Mouse (Mus musculus) small intestine, adult 2 months (tissue): ENCODE results near the gene Ccnd3. TPM values are rescaled to one million over a fixed set of nuclear protein-coding genes. Genes with fewer than 3 reads are reported as not detected.

ENCODE experiments used
- H3K27ac ChIP-seq: fragments of 200-500 bp; 2 replicates; pipeline ENCODE4 v1.5.1; 2012; ENCODE audit warnings: low read depth, low read length, control low read depth, inconsistent platforms; ENCODE audit not compliant: insufficient read depth
- H3K27me3 ChIP-seq: fragments of 200-500 bp; 2 replicates; pipeline ENCODE4 v1.6.1; 2012; ENCODE audit warnings: mild to moderate bottlenecking, moderate library complexity, low read length, inconsistent platforms; ENCODE audit not compliant: control insufficient read depth, insufficient read depth
- H3K36me3 ChIP-seq: fragments of 200-500 bp; 2 replicates; pipeline ENCODE4 v1.6.1; 2012; ENCODE audit warnings: mild to moderate bottlenecking, low read length, control low read depth, inconsistent platforms; ENCODE audit not compliant: control insufficient read depth, insufficient read depth
- H3K4me1 ChIP-seq: fragments of 200-500 bp; 2 replicates; pipeline ENCODE4 v1.6.1; 2012; ENCODE audit warnings: low read length, inconsistent platforms, mixed read lengths; ENCODE audit not compliant: control insufficient read depth, insufficient read depth, insufficient read length
- H3K4me3 ChIP-seq: fragments of 200-500 bp; 2 replicates; pipeline ENCODE4 v1.5.1; 2012; ENCODE audit warnings: low read depth, mild to moderate bottlenecking, control low read depth, inconsistent platforms, low read length, moderate library complexity
- CTCF ChIP-seq: fragments of 200-500 bp; IDR thresholded peaks from 2 replicates; pipeline ENCODE4 v1.5.1; 2012; ENCODE audit warnings: low read depth, mild to moderate bottlenecking, control low read depth, inconsistent platforms, low read length, moderate library complexity, mixed read lengths; ENCODE audit not compliant: insufficient replicate concordance, insufficient read length; ENCODE audit errors: extremely low read depth
- POLR2A ChIP-seq: fragments of 200-500 bp; IDR thresholded peaks from 2 replicates; pipeline ENCODE4 v1.6.1; 2012; ENCODE audit warnings: low read depth, mild to moderate bottlenecking, control low read depth, inconsistent platforms, low read length, moderate library complexity
- WGBS: fragments of 180-500 bp; shearing (Covaris S2); methylation state at CpG from one replicate; pipeline ENCODE4 v1.1.7; 2018; 5-methylcytosine and 5-hydroxymethylcytosine counted together
- polyA plus RNA-seq: library from polyadenylated mRNA; depleted of rRNA; stranded (reverse); fragments of >200 nt; gene quantifications from 2 replicates; pipeline ENCODE4 v1.2.3, GENCODE M21; 2012

Gene Ccnd3
- polyA plus RNA-seq, 1 experiment, result 54.9 TPM

- WGBS, result 45% methylated on average over 7 of the region's 7 CpGs
- no peaks in the 10 kb centered on the region for H3K4me1 ChIP-seq
These were observed 46.2 kb downstream of the Ccnd3 start for GRCm38 (mm10) chr17:47551049-47551448.

GRCm38 (mm10) chr17:47552994-47553393, 48.1 kb downstream of the Ccnd3 start:
- H3K27me3 ChIP-seq, result no peaks in the 10 kb centered on the region
- H3K4me1 ChIP-seq, result no peaks in the 10 kb centered on the region
- no peaks in the 10 kb centered on the region for H3K36me3 ChIP-seq
- no peak overlapping the region for H3K27ac ChIP-seq
- TF ChIP-seq POLR2A (no peak), CTCF (no peak)
- no peak overlapping the region for H3K4me3 ChIP-seq

More at GRCm38 (mm10) chr17:47551049-47551448, 46.2 kb downstream of the Ccnd3 start:
- Histone ChIP-seq H3K4me3 (no peak overlapping the region), H3K27ac (no peak overlapping the region), H3K27me3 (no peaks in the 10 kb centered on the region), H3K36me3 (no peaks in the 10 kb centered on the region)
- TF ChIP-seq POLR2A, result no peak
- no peak for TF ChIP-seq CTCF

GRCm38 (mm10) chr17:47554621-47555020, 49.8 kb downstream of the Ccnd3 start:
- WGBS, result 80% methylated on average over 10 of the region's 10 CpGs
- TF ChIP-seq CTCF, result no peak
- no peak for TF ChIP-seq POLR2A
- no peak overlapping the region for H3K4me3 ChIP-seq
- no peaks in the 10 kb centered on the region for H3K36me3 ChIP-seq
- no peaks in the 10 kb centered on the region for H3K27me3 ChIP-seq
- H3K4me1 ChIP-seq, result no peaks in the 10 kb centered on the region
- no peak overlapping the region for H3K27ac ChIP-seq

DNA sequence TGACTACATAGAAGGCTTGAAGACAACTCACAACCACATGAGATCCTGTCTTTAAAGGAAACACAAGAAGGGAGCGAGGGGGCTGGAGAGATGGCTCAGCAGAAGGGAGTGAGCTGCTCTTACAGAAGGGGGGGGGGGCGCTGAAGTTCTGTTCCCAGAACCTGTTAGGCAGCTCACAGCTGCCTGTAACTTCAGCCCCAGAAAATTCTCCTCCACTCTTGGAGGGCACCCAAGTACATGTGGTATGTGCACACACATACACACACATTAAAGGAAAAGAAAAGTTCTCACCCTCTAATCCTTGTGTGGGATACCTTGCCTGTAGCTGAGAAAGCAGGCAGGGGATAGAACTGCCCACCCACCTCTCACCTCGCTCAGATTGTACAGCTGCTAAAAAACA, 52.3 kb downstream of the Ccnd3 start:
- no peak for TF ChIP-seq POLR2A
- no peak for TF ChIP-seq CTCF
- Histone ChIP-seq H3K4me3 (no peak overlapping the region), H3K27ac (no peak overlapping the region), H3K36me3 (no peaks in the 10 kb centered on the region), H3K4me1 (no peaks in the 10 kb centered on the region), H3K27me3 (no peaks in the 10 kb centered on the region)
- whole genome bisulfite sequencing, result 68% methylated on average over 3 of the region's 3 CpGs

- 66% methylated on average over 6 of the region's 6 CpGs for WGBS
- Histone ChIP-seq H3K27me3 (no peaks in the 10 kb centered on the region), H3K36me3 (no peaks in the 10 kb centered on the region; the same call in 1 of the 2 replicates), H3K4me3 (no peak overlapping the region), H3K4me1 (no peaks in the 10 kb centered on the region), H3K27ac (no peak overlapping the region)
- TF ChIP-seq CTCF (no peak), POLR2A (no peak)
These were observed 54.9 kb downstream of the Ccnd3 start for GRCm38 (mm10) chr17:47559726-47560125.

DNA sequence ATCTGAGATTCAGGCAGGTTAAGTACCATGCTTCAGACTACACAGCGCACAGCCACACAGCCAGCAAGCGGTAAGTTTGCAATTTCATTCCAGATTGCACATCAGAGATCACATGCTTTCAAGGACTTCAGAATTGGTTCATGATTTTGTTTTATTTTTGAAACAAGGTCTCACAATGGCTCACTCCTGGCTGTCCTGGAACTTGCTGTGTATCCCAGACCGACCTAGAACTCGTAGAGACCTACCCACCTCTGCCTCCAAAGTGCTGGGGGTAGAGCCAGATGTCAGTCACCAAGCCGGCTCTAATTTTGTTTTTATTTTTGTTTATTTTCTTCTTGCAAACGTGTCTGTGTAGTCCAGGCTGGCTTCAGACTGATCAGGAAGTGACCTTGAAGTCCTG, 58.0 kb downstream of the Ccnd3 start:
- no peaks in the 10 kb centered on the region for H3K27me3 ChIP-seq
- no peaks in the 10 kb centered on the region; the same call in 1 of the 2 replicates for H3K36me3 ChIP-seq
- H3K27ac ChIP-seq, result no peak overlapping the region
- 71% methylated on average over 6 of the region's 6 CpGs for WGBS
- no peak overlapping the region for H3K4me3 ChIP-seq
- no peaks in the 10 kb centered on the region; the same call in 1 of the 2 replicates for H3K4me1 ChIP-seq
- TF ChIP-seq POLR2A, result no peak
- TF ChIP-seq CTCF, result no peak

GRCm38 (mm10) chr17:47564612-47565011, 59.8 kb downstream of the Ccnd3 start:
- whole genome bisulfite sequencing, result 85% methylated on average over 5 of the region's 5 CpGs

More at GRCm38 (mm10) chr17:47564612-47565011, 59.8 kb downstream of the Ccnd3 start:
- Histone ChIP-seq H3K27ac (no peak overlapping the region), H3K27me3 (no peaks in the 10 kb centered on the region), H3K4me1 (no peaks in the 10 kb centered on the region; the same call in 1 of the 2 replicates), H3K36me3 (no peaks in the 10 kb centered on the region; the same call in 1 of the 2 replicates), H3K4me3 (no peak overlapping the region)
- no peak for TF ChIP-seq CTCF
- no peak for TF ChIP-seq POLR2A
